Comparison of ENCODE assay signal across 22 mouse cellular contexts in genomic region chr13:10057644-10058198, GRCm38 (mm10).
A peak's percentile ranks its signal among the peaks of the same experiment; 100 is the strongest.
DNase-seq lines count a peak whose midpoint lies in the region; ATAC-seq and TF ChIP-seq lines count a peak whose summit lies in the region.
"Had no signal": no experiment of that assay in that cellular context is flagged by ENCODE, and none has a peak within 500 bp of the region (broad histone marks: within the 10 kb centered on the region; RNA-seq: fewer than 3 reads in every experiment).

No protein-coding gene starts in this region.

- TF ChIP-seq POLR2A in lung, adult 2 months (IDR thresholded peaks at IDR 0.05; ENCODE audit: borderline replicate concordance, extremely low read depth, low read depth, low read length) = no peak

- no peaks in the 10 kb centered on the region for H3K36me3 ChIP-seq in forebrain, postnatal 0 days (ENCODE audit: insufficient read depth)
- no peaks in the 10 kb centered on the region for H3K36me3 ChIP-seq in forebrain, embryonic 10.5 days (replicated peaks)
- no peaks in the 10 kb centered on the region for H3K36me3 ChIP-seq in lung, embryonic 16.5 days (ENCODE audit: control insufficient read depth, insufficient read depth, low read length)
- H3K36me3 ChIP-seq: embryonic facial prominence, embryonic 13.5 days; heart, embryonic 10.5 days; hindbrain, embryonic 12.5 days had no signal

- 44% methylated on average over 2 of the region's 2 CpGs for WGBS in forebrain, postnatal 0 days
- 60% methylated on average over 2 of the region's 2 CpGs for WGBS in forebrain, embryonic 10.5 days
- WGBS in lung, embryonic 16.5 days = 33% methylated on average over 2 of the region's 2 CpGs
- WGBS in lung, adult 2 months = 56% methylated on average over 2 of the region's 2 CpGs

- H3K27me3 ChIP-seq in forebrain, postnatal 0 days (ENCODE audit: insufficient read depth, low read length) = no peaks in the 10 kb centered on the region
- no peaks in the 10 kb centered on the region for H3K27me3 ChIP-seq in forebrain, embryonic 10.5 days (ENCODE audit: poor library complexity, severe bottlenecking)
- no peaks in the 10 kb centered on the region for H3K27me3 ChIP-seq in lung, embryonic 16.5 days (ENCODE audit: control insufficient read depth, insufficient read depth, low read depth, low read length)
- H3K27me3 ChIP-seq: CH12.LX; embryonic facial prominence, embryonic 13.5 days; hindbrain, embryonic 12.5 days had no signal

- H3K9ac ChIP-seq in forebrain, postnatal 0 days = no peak overlapping the region
- H3K9ac ChIP-seq in lung, embryonic 16.5 days (ENCODE audit: low read length) = no peak overlapping the region
- H3K9ac ChIP-seq: embryonic facial prominence, embryonic 13.5 days; hindbrain, embryonic 12.5 days had no signal

- peak; percentile 79 for ATAC-seq in forebrain, postnatal 0 days
- ATAC-seq in lung, embryonic 16.5 days (ENCODE audit: low read depth) = peak; percentile 96
- ATAC-seq: activated CD4-positive, CD25-positive, alpha-beta regulatory T cell, adult 4 months; hindbrain, embryonic 16.5 days; inflammation-experienced regulatory T-cells, adult 6 months; Patski had no signal

- no peak for TF ChIP-seq CTCF in forebrain, postnatal 0 days (IDR thresholded peaks at IDR 0.05; ENCODE audit: low read depth)
- no peak for TF ChIP-seq CTCF in lung, adult 2 months (IDR thresholded peaks at IDR 0.05; ENCODE audit: insufficient read depth, low read length)

- no peak overlapping the region for H3K27ac ChIP-seq in forebrain, postnatal 0 days (ENCODE audit: low read depth, low read length)
- H3K27ac ChIP-seq in forebrain, embryonic 10.5 days = no peak overlapping the region
- H3K27ac ChIP-seq in lung, embryonic 16.5 days (ENCODE audit: low read length) = no peak overlapping the region
- H3K27ac ChIP-seq: embryonic facial prominence, embryonic 13.5 days; gastrocnemius, adult 2 months; heart, embryonic 10.5 days; hindbrain, embryonic 12.5 days had no signal

- H3K4me2 ChIP-seq in forebrain, postnatal 0 days (ENCODE audit: low read depth) = no peak overlapping the region
- no peak overlapping the region for H3K4me2 ChIP-seq in lung, embryonic 16.5 days (ENCODE audit: low read depth, low read length)
- H3K4me2 ChIP-seq: embryonic facial prominence, embryonic 13.5 days; hindbrain, embryonic 12.5 days had no signal

- no peaks in the 10 kb centered on the region for H3K9me3 ChIP-seq in forebrain, postnatal 0 days (ENCODE audit: low read length)
- 0 out of 2 replicates have a peak, but pooled peaks cover 3% of the 10 kb centered on the region for H3K9me3 ChIP-seq in forebrain, embryonic 10.5 days
- 0 out of 2 replicates have a peak, but pooled peaks cover 2% of the 10 kb centered on the region for H3K9me3 ChIP-seq in lung, embryonic 16.5 days (ENCODE audit: control insufficient read depth, low read length)
- H3K9me3 ChIP-seq: heart, embryonic 10.5 days had no signal

- peak; percentile 48 for DNase-seq in forebrain, postnatal 0 days
- no peak for DNase-seq in forebrain, embryonic 10.5 days (ENCODE audit: extremely low spot score, low spot score)
- no peak for DNase-seq in lung, adult 2 months
- peak; percentile 20 for DNase-seq in lung, postnatal 25 days (ENCODE audit: low spot score)
- DNase-seq in layer of hippocampus, postnatal 14 days (ENCODE audit: low spot score in 2 of 2) = no peak
- DNase-seq: adrenal gland, postnatal 14 days; cerebellum, adult 11-12 months; cerebellum, adult 9-11 months; cerebellum, postnatal 36 days; gastrocnemius, adult 2 months; gastrocnemius, postnatal 25 days; heart, postnatal 10 days; heart, postnatal 4 days had no signal

- H3K4me3 ChIP-seq in forebrain, postnatal 0 days (ENCODE audit: low read depth, low read length) = no peak overlapping the region
- no peak overlapping the region for H3K4me3 ChIP-seq in forebrain, embryonic 10.5 days
- H3K4me3 ChIP-seq in lung, embryonic 16.5 days (ENCODE audit: low read length) = no peak overlapping the region
- no peak overlapping the region for H3K4me3 ChIP-seq in lung, adult 2 months (replicated peaks; ENCODE audit: extremely low read depth, low read depth, low read length)
- H3K4me3 ChIP-seq: embryonic facial prominence, embryonic 13.5 days; gastrocnemius, adult 2 months; heart, embryonic 10.5 days; hindbrain, embryonic 12.5 days had no signal

- H3K4me1 ChIP-seq in forebrain, postnatal 0 days (ENCODE audit: insufficient read depth) = no peaks in the 10 kb centered on the region
- no peaks in the 10 kb centered on the region for H3K4me1 ChIP-seq in forebrain, embryonic 10.5 days
- H3K4me1 ChIP-seq in lung, embryonic 16.5 days (replicated peaks; ENCODE audit: control insufficient read depth, insufficient read depth, low read length) = no peaks in the 10 kb centered on the region
- H3K4me1 ChIP-seq in lung, adult 2 months (ENCODE audit: control insufficient read depth, insufficient read depth, low read length) = peaks cover 4% of the 10 kb centered on the region; the same call in 1 of the 2 replicates
- H3K4me1 ChIP-seq: embryonic facial prominence, embryonic 13.5 days; heart, embryonic 10.5 days; hindbrain, embryonic 12.5 days had no signal

Comparison
In these comparisons a context has a peak if more than half of its experiments do, and no peak if none do; other contexts are left out.
1. DNase-seq: peak in forebrain, postnatal 0 days (single experiment) and lung, postnatal 25 days (single experiment); none in forebrain, embryonic 10.5 days (single experiment), lung, adult 2 months (single experiment) and layer of hippocampus, postnatal 14 days (0 of 2).